Mouse (Mus musculus) heart, embryonic 15.5 days (tissue): ENCODE results near the gene Srsf6. TPM values are rescaled to one million over a fixed set of nuclear protein-coding genes. Genes with fewer than 3 reads are reported as not detected.
A peak's percentile ranks its signal among the peaks of the same experiment; 100 is the strongest.

Experiments used
- ATAC-seq: fragments of 200-750 bp; cut with Nextera tagmentation; replicated peaks from 2 replicates; pipeline ENCODE4 v1.8.0; 2017; ENCODE audit warnings: low read depth, moderate TSS enrichment; ENCODE audit not compliant: insufficient number of reproducible peaks, insufficient read depth, low FRiP score
- H3K27ac ChIP-seq: fragments of 300-500 bp; sonication (generic); 2 replicates; pipeline ENCODE4 v1.5.1; 2015; ENCODE audit warnings: mild to moderate bottlenecking, inconsistent platforms
- H3K27me3 ChIP-seq: fragments of 300-500 bp; sonication (generic); 2 replicates; pipeline ENCODE4 v1.6.1; 2015; ENCODE audit warnings: inconsistent platforms
- H3K36me3 ChIP-seq: fragments of 300-500 bp; sonication (generic); 2 replicates; pipeline ENCODE4 v1.6.1; 2015; ENCODE audit warnings: mild to moderate bottlenecking, inconsistent platforms
- H3K4me1 ChIP-seq: fragments of 300-500 bp; sonication (generic); replicated peaks from 2 replicates; pipeline ENCODE4 v1.6.1; 2015; ENCODE audit warnings: inconsistent platforms
- H3K4me2 ChIP-seq: fragments of 300-500 bp; sonication (generic); 2 replicates; pipeline ENCODE4 v1.6.1; 2015; ENCODE audit warnings: inconsistent platforms, mild to moderate bottlenecking, moderate library complexity
- H3K4me3 ChIP-seq: fragments of 300-500 bp; sonication (generic); 2 replicates; pipeline ENCODE4 v1.5.1; 2015; ENCODE audit warnings: mild to moderate bottlenecking, inconsistent platforms
- H3K9ac ChIP-seq: fragments of 300-500 bp; sonication (generic); 2 replicates; pipeline ENCODE4 v1.6.1; 2015; ENCODE audit warnings: mild to moderate bottlenecking, inconsistent platforms
- H3K9me3 ChIP-seq: fragments of 300-500 bp; sonication (generic); replicated peaks from 2 replicates; pipeline ENCODE4 v1.6.1; 2016; ENCODE audit warnings: inconsistent platforms
- WGBS: fragments of 180-500 bp; shearing (Covaris S2); methylation state at CpG from one replicate; pipeline ENCODE4 v1.1.7; 2015; ENCODE audit warnings: mixed read lengths; 5-methylcytosine and 5-hydroxymethylcytosine counted together
- polyA plus RNA-seq: library from polyadenylated mRNA; unstranded; fragments of >200 nt; fragmentation: Nextera tagmentation; extraction: Ambion mirVana; gene quantifications from 2 replicates; pipeline ENCODE4 v1.2.1, GENCODE M21; 2015

Gene Srsf6
- polyA plus RNA-seq, 1 experiment from 2014 or later, result 105 TPM

GRCm38 (mm10) chr2:162934421-162934820 lies 3.1 kb downstream of the Srsf6 start:
- H3K27me3 ChIP-seq, result no peaks in the 10 kb centered on the region
- no peak overlapping the region for H3K27ac ChIP-seq
- peaks cover 64% of the 10 kb centered on the region for H3K36me3 ChIP-seq
- peaks cover 16% of the 10 kb centered on the region for H3K4me1 ChIP-seq
- no peak overlapping the region for H3K4me2 ChIP-seq
- WGBS, result 92% methylated on average over 19 of the region's 19 CpGs
- no peak for ATAC-seq
- no peak overlapping the region for H3K4me3 ChIP-seq
- no peak overlapping the region for H3K9ac ChIP-seq
- H3K9me3 ChIP-seq, result no peaks in the 10 kb centered on the region

DNA sequence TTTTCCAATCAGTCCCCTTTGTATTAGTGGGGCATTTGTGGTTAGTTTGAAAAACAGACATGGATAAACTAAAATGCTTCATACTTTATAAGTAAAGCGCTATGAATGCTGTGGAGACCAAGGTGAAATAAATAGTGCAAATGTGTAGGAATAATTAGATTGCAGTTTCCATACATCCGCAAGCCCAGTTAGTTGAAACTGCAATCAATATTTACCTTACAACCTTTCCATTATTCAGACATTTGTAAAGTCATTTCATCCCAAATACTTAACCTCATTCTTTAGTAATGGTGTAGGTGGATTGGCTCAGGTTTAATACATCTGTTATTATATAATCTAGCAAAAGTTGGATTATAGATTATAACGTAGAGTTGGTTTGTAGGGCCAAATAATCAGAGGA lies 4.4 kb downstream of the Srsf6 start:
- Histone ChIP-seq H3K27ac (no peak overlapping the region), H3K4me2 (no peak overlapping the region), H3K9me3 (no peaks in the 10 kb centered on the region), H3K9ac (no peak overlapping the region), H3K36me3 (peaks cover 75% of the 10 kb centered on the region), H3K27me3 (no peaks in the 10 kb centered on the region), H3K4me3 (no peak overlapping the region), H3K4me1 (peaks cover 13% of the 10 kb centered on the region)
- WGBS, result 89% methylated on average over 3 of the region's 3 CpGs
- ATAC-seq, result no peak

GRCm38 (mm10) chr2:162939562-162939961 lies 8.2 kb downstream of the Srsf6 start:
- Histone ChIP-seq H3K4me3 (no peak overlapping the region), H3K27ac (no peak overlapping the region), H3K27me3 (peaks cover 15% of the 10 kb centered on the region), H3K9me3 (no peaks in the 10 kb centered on the region), H3K4me1 (peaks cover 14% of the 10 kb centered on the region), H3K9ac (no peak overlapping the region), H3K4me2 (no peak overlapping the region), H3K36me3 (peaks cover 58% of the 10 kb centered on the region)
- no peak for ATAC-seq
- 75% methylated on average over 1 of the region's 1 CpGs for WGBS

DNA sequence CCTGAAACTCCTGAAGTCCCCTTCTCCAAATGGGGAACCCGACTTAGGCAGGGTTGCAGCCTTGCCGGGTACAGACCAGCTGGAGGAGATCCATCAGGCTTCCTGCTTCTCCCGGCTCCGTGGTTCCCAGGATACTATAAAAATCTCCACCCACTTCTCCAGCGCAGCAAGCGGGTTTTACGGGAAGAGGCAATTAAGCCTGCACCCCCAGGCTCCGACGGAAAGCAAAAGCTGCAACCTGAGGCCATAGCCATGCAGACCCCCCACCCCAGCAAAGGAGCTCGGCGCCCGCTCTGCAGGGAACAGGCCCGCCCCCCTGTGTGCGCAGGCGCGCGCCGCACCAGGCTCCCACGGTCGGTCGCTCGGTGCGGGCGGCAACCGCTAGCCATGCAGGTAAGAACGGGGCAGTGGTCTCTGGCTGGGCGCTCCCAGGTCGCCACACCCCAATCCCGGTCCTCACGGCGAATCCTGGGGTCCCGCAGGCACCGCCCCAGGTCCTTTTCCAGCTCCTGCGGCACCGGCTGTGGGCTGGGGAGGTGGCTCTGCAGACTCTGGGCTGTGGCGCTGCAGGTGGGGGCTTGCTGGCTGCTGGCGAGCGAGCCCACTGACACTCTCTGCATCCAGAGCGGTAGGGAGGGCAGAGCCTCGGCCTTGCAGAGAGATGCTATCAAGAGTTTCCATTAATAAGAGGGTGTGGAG lies 12.0 kb downstream of the Srsf6 start, which contains the start of gene L3mbtl1:
Gene L3mbtl1, plus strand, starts transcription at position 325 of the 699 bp plus-strand sequence.
- H3K9ac ChIP-seq, result peak within 1 kb of the TSS; percentile 57
- H3K36me3 ChIP-seq, result peaks cover 24% of the 10 kb centered on the region
- no peaks in the 10 kb centered on the region for H3K9me3 ChIP-seq
- H3K4me2 ChIP-seq, result peak within 1 kb of the TSS; percentile 93
- H3K4me3 ChIP-seq, result peak within 1 kb of the TSS; percentile 61
- H3K27ac ChIP-seq, result no peak within 1 kb of the TSS
- WGBS, result under 1% methylated on average over 40 of the region's 40 CpGs
- peaks cover 13% of the 10 kb centered on the region for H3K4me1 ChIP-seq
- peaks cover 20% of the 10 kb centered on the region for H3K27me3 ChIP-seq
- ATAC-seq, result peak; percentile 38

- H3K4me3 ChIP-seq, result peak overlapping the region; percentile 61
- no peak for ATAC-seq
- 9% methylated on average over 11 of the region's 11 CpGs for WGBS
These were observed 12.6 kb downstream of the Srsf6 start for GRCm38 (mm10) chr2:162943931-162944330.

GRCm38 (mm10) chr2:162946964-162947363 lies 15.6 kb downstream of the Srsf6 start:
- H3K27me3 ChIP-seq, result peaks cover 15% of the 10 kb centered on the region
- no peaks in the 10 kb centered on the region for H3K36me3 ChIP-seq
- H3K9ac ChIP-seq, result no peak overlapping the region
- no peak overlapping the region for H3K4me3 ChIP-seq
- no peak overlapping the region for H3K4me2 ChIP-seq
- no peak overlapping the region for H3K27ac ChIP-seq
- no peaks in the 10 kb centered on the region for H3K9me3 ChIP-seq
- whole genome bisulfite sequencing, result 81% methylated on average over 5 of the region's 5 CpGs
- peaks cover 13% of the 10 kb centered on the region for H3K4me1 ChIP-seq
- ATAC-seq, result no peak

More at GRCm38 (mm10) chr2:162943931-162944330, 12.6 kb downstream of the Srsf6 start:
- Histone ChIP-seq H3K9me3 (no peaks in the 10 kb centered on the region), H3K9ac (no peak overlapping the region), H3K27me3 (peaks cover 20% of the 10 kb centered on the region), H3K36me3 (peaks cover 18% of the 10 kb centered on the region), H3K27ac (no peak overlapping the region), H3K4me2 (peak overlapping the region; percentile 93), H3K4me1 (peaks cover 13% of the 10 kb centered on the region)

- 39% methylated on average over 15 of the region's 15 CpGs for WGBS
- peaks cover 11% of the 10 kb centered on the region for H3K4me1 ChIP-seq
- H3K9ac ChIP-seq, result no peak overlapping the region
- H3K36me3 ChIP-seq, result no peaks in the 10 kb centered on the region
- H3K4me2 ChIP-seq, result peak overlapping the region; percentile 56
- no peak overlapping the region for H3K27ac ChIP-seq
- peaks cover 11% of the 10 kb centered on the region for H3K27me3 ChIP-seq
- no peak for ATAC-seq
- peak overlapping the region; percentile 19 for H3K4me3 ChIP-seq
- no peaks in the 10 kb centered on the region for H3K9me3 ChIP-seq
These were observed 16.4 kb downstream of the Srsf6 start for GRCm38 (mm10) chr2:162947736-162948135.

DNA sequence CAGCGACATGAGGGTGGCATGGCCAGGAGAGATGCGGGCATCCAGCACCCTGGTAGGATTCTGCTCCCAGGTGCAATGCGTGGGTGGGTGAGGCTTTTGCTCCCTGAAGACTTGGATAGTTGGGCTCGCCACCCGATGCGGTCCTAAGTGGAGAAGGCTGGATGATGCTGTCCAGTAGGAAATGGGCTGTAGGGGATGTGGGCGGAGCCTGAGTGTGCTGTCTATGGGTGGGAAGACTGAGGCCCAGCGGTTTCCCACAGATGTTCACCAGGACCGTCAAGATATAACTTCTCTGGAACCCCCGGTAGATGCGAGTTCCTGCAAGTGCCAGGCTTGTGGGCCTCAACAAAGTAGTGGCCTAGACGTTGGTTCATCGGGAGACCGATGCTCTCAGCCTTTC lies 16.9 kb downstream of the Srsf6 start:
- no peaks in the 10 kb centered on the region for H3K9me3 ChIP-seq
- WGBS, result 54% methylated on average over 14 of the region's 14 CpGs
- H3K27me3 ChIP-seq, result peaks cover 8% of the 10 kb centered on the region
- peak overlapping the region; percentile 56 for H3K4me2 ChIP-seq
- H3K36me3 ChIP-seq, result no peaks in the 10 kb centered on the region
- no peak for ATAC-seq
- H3K4me3 ChIP-seq, result peak overlapping the region; percentile 19
- no peak overlapping the region for H3K27ac ChIP-seq
- H3K9ac ChIP-seq, result no peak overlapping the region
- H3K4me1 ChIP-seq, result peaks cover 7% of the 10 kb centered on the region

DNA sequence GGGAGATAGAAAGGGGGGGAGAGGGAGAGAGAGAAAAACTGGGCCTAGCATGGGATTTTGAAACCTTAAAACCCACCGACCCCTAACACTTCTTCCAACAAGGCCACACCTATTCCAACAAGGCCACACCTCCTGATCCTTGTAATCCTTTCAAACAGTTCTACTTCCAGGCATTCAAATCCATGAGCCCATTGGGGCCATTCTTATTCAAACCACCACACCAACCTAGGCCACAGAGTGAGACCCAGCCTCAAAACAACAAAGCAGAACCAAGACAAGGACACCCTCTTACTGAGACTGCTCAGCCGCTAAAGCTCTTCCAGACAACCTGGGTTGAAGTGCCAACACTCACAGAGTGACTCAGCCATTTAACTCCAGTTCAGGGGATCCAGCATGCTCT lies 19.4 kb downstream of the Srsf6 start:
- Histone ChIP-seq H3K4me3 (no peak overlapping the region), H3K27me3 (0 out of 2 replicates have a peak, but pooled peaks cover 3% of the 10 kb centered on the region), H3K9me3 (no peaks in the 10 kb centered on the region), H3K9ac (no peak overlapping the region), H3K4me1 (no peaks in the 10 kb centered on the region), H3K27ac (no peak overlapping the region), H3K4me2 (no peak overlapping the region), H3K36me3 (no peaks in the 10 kb centered on the region)
- no peak for ATAC-seq
- 84% methylated on average over 2 of the region's 2 CpGs for WGBS

DNA sequence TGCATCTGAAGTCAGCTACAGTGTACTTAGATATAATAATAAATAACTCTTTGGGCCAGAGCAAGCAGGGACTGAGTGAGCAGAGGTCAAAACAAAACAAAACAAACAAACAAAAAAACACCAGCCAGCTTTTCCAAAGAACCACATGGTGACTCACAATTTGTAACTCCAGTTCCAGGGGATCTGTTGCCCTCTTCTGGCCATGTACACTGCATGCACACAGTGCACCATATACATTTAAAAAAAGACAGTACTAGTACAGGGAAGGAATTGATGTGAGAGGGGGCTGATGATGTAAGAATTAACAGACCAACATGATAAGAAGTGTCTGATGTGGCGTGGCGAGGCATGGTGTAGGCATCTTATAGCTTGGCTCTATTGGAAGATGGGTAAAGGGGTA lies 25.5 kb downstream of the Srsf6 start:
- H3K36me3 ChIP-seq, result no peaks in the 10 kb centered on the region
- 89% methylated on average over 2 of the region's 2 CpGs for WGBS
- H3K9me3 ChIP-seq, result no peaks in the 10 kb centered on the region
- H3K4me2 ChIP-seq, result no peak overlapping the region
- no peaks in the 10 kb centered on the region for H3K27me3 ChIP-seq
- no peak overlapping the region for H3K9ac ChIP-seq
- H3K27ac ChIP-seq, result no peak overlapping the region
- no peak for ATAC-seq
- no peaks in the 10 kb centered on the region for H3K4me1 ChIP-seq
- H3K4me3 ChIP-seq, result no peak overlapping the region

- Histone ChIP-seq H3K4me1 (no peaks in the 10 kb centered on the region), H3K27ac (no peak overlapping the region), H3K9ac (no peak overlapping the region), H3K9me3 (no peaks in the 10 kb centered on the region), H3K4me3 (no peak overlapping the region), H3K27me3 (no peaks in the 10 kb centered on the region), H3K4me2 (no peak overlapping the region), H3K36me3 (no peaks in the 10 kb centered on the region)
- WGBS, result 58% methylated on average over 9 of the region's 10 CpGs
- no peak for ATAC-seq
These were observed 30.0 kb downstream of the Srsf6 start for GRCm38 (mm10) chr2:162961321-162961720.

- WGBS, result 84% methylated on average over 2 of the region's 2 CpGs
- Histone ChIP-seq H3K27me3 (peaks cover 3% of the 10 kb centered on the region; the same call in 1 of the 2 replicates), H3K27ac (no peak overlapping the region), H3K4me1 (no peaks in the 10 kb centered on the region), H3K4me3 (no peak overlapping the region), H3K9me3 (no peaks in the 10 kb centered on the region), H3K36me3 (no peaks in the 10 kb centered on the region), H3K4me2 (no peak overlapping the region), H3K9ac (no peak overlapping the region)
- ATAC-seq, result no peak
These were observed 35.4 kb downstream of the Srsf6 start for GRCm38 (mm10) chr2:162966734-162967133.
